18 mouse cellular contexts compared by ENCODE assay signal in the genomic region with DNA sequence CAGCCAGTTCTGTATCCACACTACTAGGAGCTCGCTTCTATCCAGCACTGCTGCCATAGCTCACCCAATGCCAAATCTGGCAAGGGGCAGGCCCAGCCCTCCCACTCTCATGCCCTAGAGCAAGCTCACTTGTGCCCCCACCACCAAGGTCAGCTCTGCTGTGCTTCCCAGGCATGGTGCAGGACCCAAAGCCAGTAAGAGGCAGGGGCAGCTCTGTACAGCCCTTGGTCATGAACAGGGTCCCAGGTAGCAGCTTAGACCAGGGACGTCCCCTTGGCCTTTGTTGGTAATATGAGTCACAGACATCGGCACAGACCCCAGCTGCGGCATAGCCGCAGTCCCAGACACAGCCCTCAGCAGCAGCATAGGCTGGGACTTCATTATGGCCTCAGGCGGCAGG. TPM values are rescaled to one million over a fixed set of nuclear protein-coding genes. Genes with fewer than 3 reads are reported as not detected.
A peak's percentile ranks its signal among the peaks of the same experiment; 100 is the strongest.
DNase-seq lines count a peak whose midpoint lies in the region; ATAC-seq lines count a peak whose summit lies in the region.
"Had no signal": no experiment of that assay in that cellular context is flagged by ENCODE, and none has a peak within 500 bp of the region (broad histone marks: within the 10 kb centered on the region; RNA-seq: fewer than 3 reads in every experiment).

No protein-coding gene starts in this region.

- H3K4me2 ChIP-seq in heart, embryonic 11.5 days: no peak overlapping the region
- H3K4me2 ChIP-seq: embryonic facial prominence, embryonic 12.5 days; forebrain, embryonic 13.5 days; forebrain, embryonic 15.5 days had no signal

- no peak overlapping the region for H3K4me3 ChIP-seq in heart, embryonic 10.5 days
- H3K4me3 ChIP-seq in heart, embryonic 11.5 days (ENCODE audit: low read depth, low read length): no peak overlapping the region
- no peak overlapping the region for H3K4me3 ChIP-seq in limb, embryonic 10.5 days
- H3K4me3 ChIP-seq: embryonic facial prominence, embryonic 10.5 days; embryonic facial prominence, embryonic 12.5 days; forebrain, embryonic 13.5 days; forebrain, embryonic 15.5 days had no signal

- no peaks in the 10 kb centered on the region for H3K9me3 ChIP-seq in heart, embryonic 10.5 days
- H3K9me3 ChIP-seq in heart, embryonic 11.5 days (replicated peaks; ENCODE audit: control insufficient read depth, low read length): no peaks in the 10 kb centered on the region
- no peaks in the 10 kb centered on the region for H3K9me3 ChIP-seq in limb, embryonic 10.5 days (replicated peaks)
- H3K9me3 ChIP-seq: embryonic facial prominence, embryonic 10.5 days; embryonic facial prominence, embryonic 12.5 days; forebrain, embryonic 13.5 days; forebrain, embryonic 15.5 days had no signal

- H3K9ac ChIP-seq in heart, embryonic 11.5 days (ENCODE audit: low read depth, low read length): no peak overlapping the region
- H3K9ac ChIP-seq: embryonic facial prominence, embryonic 12.5 days; forebrain, embryonic 13.5 days; forebrain, embryonic 15.5 days; forebrain, postnatal 0 days had no signal

- no peaks in the 10 kb centered on the region; the same call in 1 of the 2 replicates for H3K27me3 ChIP-seq in heart, embryonic 10.5 days (ENCODE audit: insufficient read depth, poor library complexity, severe bottlenecking)
- H3K27me3 ChIP-seq in heart, embryonic 11.5 days (ENCODE audit: control insufficient read depth, insufficient read depth, low read length): no peaks in the 10 kb centered on the region
- H3K27me3 ChIP-seq in limb, embryonic 10.5 days (ENCODE audit: low read depth, poor library complexity, severe bottlenecking): no peaks in the 10 kb centered on the region
- H3K27me3 ChIP-seq: embryonic facial prominence, embryonic 12.5 days; forebrain, embryonic 13.5 days; forebrain, embryonic 15.5 days had no signal

- H3K36me3 ChIP-seq in heart, embryonic 10.5 days: no peaks in the 10 kb centered on the region
- no peaks in the 10 kb centered on the region for H3K36me3 ChIP-seq in heart, embryonic 11.5 days (ENCODE audit: control insufficient read depth, insufficient read depth, low read length)
- H3K36me3 ChIP-seq in limb, embryonic 10.5 days: no peaks in the 10 kb centered on the region
- H3K36me3 ChIP-seq: embryonic facial prominence, embryonic 10.5 days; embryonic facial prominence, embryonic 12.5 days; forebrain, embryonic 15.5 days had no signal

- no peak overlapping the region for H3K27ac ChIP-seq in heart, embryonic 10.5 days
- H3K27ac ChIP-seq in heart, embryonic 11.5 days (ENCODE audit: low read depth, low read length): no peak overlapping the region
- H3K27ac ChIP-seq in limb, embryonic 10.5 days: peak overlapping the region; percentile 53
- H3K27ac ChIP-seq: embryonic facial prominence, embryonic 10.5 days; embryonic facial prominence, embryonic 12.5 days; forebrain, embryonic 13.5 days; forebrain, embryonic 15.5 days had no signal

- peaks cover 19% of the 10 kb centered on the region for H3K4me1 ChIP-seq in heart, embryonic 10.5 days
- H3K4me1 ChIP-seq in heart, embryonic 11.5 days (ENCODE audit: control insufficient read depth, insufficient read depth, low read length): peaks cover 8% of the 10 kb centered on the region; the same call in 1 of the 2 replicates
- peaks cover 19% of the 10 kb centered on the region for H3K4me1 ChIP-seq in limb, embryonic 10.5 days
- H3K4me1 ChIP-seq: forebrain, embryonic 13.5 days; forebrain, embryonic 15.5 days had no signal

- no peak for ATAC-seq in heart, embryonic 11.5 days (replicated peaks; ENCODE audit: insufficient number of reproducible peaks, low FRiP score, low TSS enrichment)
- ATAC-seq: forebrain, embryonic 13.5 days; forebrain, embryonic 15.5 days; forebrain, postnatal 0 days had no signal

- WGBS in heart, embryonic 10.5 days: 86% methylated on average over 6 of the region's 6 CpGs
- 82% methylated on average over 6 of the region's 6 CpGs for WGBS in heart, embryonic 11.5 days (ENCODE audit: insufficient replicate concordance)
- 85% methylated on average over 6 of the region's 6 CpGs for WGBS in limb, embryonic 10.5 days

- intact Hi-C loops in left cerebral cortex, postnatal 4 days (cut with DNase I): no loop called here
- intact Hi-C loops in left cerebral cortex, postnatal 25 days (cut with DNase I): no loop called here

- DNase-seq in heart, embryonic 10.5 days (ENCODE audit: low spot score): peak; percentile 69
- peak; percentile 48 for DNase-seq in left cerebral cortex, postnatal 4 days
- DNase-seq in left cerebral cortex, postnatal 25 days (ENCODE audit: low spot score in 2 of 2): no peak
- DNase-seq in limb, embryonic 10.5 days (ENCODE audit: low spot score): no peak
- DNase-seq in adrenal gland, adult (ENCODE audit: inconsistent age in 2 of 2, low spot score in 1 of 2): no peak
- DNase-seq: adrenal gland, adult 8-10 months; adrenal gland, postnatal 14 days; adrenal gland, postnatal 36 days; cerebellum, adult 18-20 months; cerebellum, adult 8-10 months; cerebellum, adult 9-11 months; cerebellum, postnatal 25 days; forebrain, postnatal 0 days had no signal

RNA-seq across cellular contexts. Expression of a gene that starts 13.9 kb away (rescaled TPM):
- 1.9 and 3.3 TPM in 2 replicates for polyA plus RNA-seq in heart, embryonic 10.5 days (2016; fragmentation: Nextera tagmentation; extraction: Ambion mirVana)
- polyA plus RNA-seq in heart, embryonic 11.5 days (2014; fragmentation: Nextera tagmentation; extraction: Ambion mirVana): 4.4 and 4.6 TPM in 2 replicates
- total RNA-seq in left cerebral cortex, postnatal 4 days (2021): 10 to 100 TPM; 49.9 to 50.6 TPM
- total RNA-seq in left cerebral cortex, postnatal 25 days (2021): 10 to 100 TPM; 55.2 to 60.6 TPM
- 1.0 and 1.3 TPM in 2 replicates for polyA plus RNA-seq in limb, embryonic 10.5 days (2016; fragmentation: Nextera tagmentation; extraction: Ambion mirVana)

Comparison
In these comparisons a context has a peak if more than half of its experiments do, and no peak if none do; other contexts are left out.
1. DNase-seq: peak in heart, embryonic 10.5 days (single experiment) and left cerebral cortex, postnatal 4 days (single experiment); none in left cerebral cortex, postnatal 25 days (0 of 2), limb, embryonic 10.5 days (single experiment) and adrenal gland, adult (0 of 2).